Mouse (Mus musculus): ENCODE measurements around the gene Vmn2r92. TPM values are rescaled to one million over a fixed set of nuclear protein-coding genes. Genes with fewer than 3 reads are reported as not detected.
"Not testable (repeated sequence)": the region's sequence is repeated elsewhere in the genome, so short reads cannot be mapped to it uniquely, and the experiment has no call there.

Gene Vmn2r92
- polyA plus RNA-seq (2012; ENCODE audit: insufficient read depth, insufficient read length, missing spikeins): not detected in 2 replicates

GRCm38 (mm10) chr17:18151587-18151986, at the start of gene Vmn2r92:
Gene Vmn2r92, plus strand, starts transcription at chr17:18151887.
- not testable (repeated sequence) for H3K4me3 ChIP-seq (ENCODE audit: insufficient read depth, low read depth, low read length); H3K27ac ChIP-seq (replicated peaks; ENCODE audit: low read depth, low read length); H3K4me1 ChIP-seq (ENCODE audit: control insufficient read depth, insufficient read depth, insufficient read length, low read length)

DNA sequence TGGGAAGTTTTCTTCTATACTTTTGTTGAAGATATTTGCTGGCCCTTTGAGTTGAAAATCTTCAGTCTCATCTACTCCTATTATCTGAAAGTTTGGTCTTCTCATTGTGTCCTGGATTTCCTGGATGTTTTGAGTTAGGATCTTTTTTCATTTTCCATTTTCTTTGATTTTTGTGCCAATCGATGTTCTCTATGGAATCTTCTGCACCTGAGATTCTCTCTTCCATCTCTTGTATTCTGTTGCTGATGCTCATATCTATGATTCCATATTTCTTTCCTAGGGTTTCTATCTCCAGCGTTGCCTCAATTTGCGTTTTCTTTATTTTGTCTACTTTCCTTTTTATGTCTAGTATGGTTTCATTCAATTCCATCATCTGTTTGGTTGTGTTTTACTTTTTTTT, 49.4 kb upstream of the Vmn2r92 start:
- H3K4me1 ChIP-seq (ENCODE audit: control insufficient read depth, insufficient read depth, insufficient read length, low read length); H3K4me3 ChIP-seq (ENCODE audit: insufficient read depth, low read depth, low read length); H3K27ac ChIP-seq (replicated peaks; ENCODE audit: low read depth, low read length): not testable (repeated sequence)

DNA sequence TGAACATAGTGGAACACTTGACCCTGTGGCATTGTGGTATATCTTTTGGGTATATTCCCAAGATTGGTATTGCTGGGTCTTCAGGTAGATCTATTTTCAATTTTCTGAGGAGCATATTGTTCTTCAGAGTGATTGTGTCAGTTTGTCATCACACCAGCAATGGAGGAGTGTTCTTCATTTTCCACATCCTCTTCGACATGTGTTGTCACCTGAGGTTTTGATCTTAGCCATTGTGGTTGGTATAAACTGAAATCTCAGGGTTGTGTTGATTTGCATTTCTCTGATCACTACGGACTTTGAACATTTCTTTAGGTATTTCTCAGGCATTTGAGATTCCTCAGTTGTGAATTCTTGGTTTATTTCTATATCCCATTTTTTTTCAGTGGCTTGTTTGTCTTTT, 9.5 kb downstream of the Vmn2r92 start:
- H3K4me1 ChIP-seq (ENCODE audit: control insufficient read depth, insufficient read depth, insufficient read length, low read length); H3K27ac ChIP-seq (replicated peaks; ENCODE audit: low read depth, low read length); H3K4me3 ChIP-seq (ENCODE audit: insufficient read depth, low read depth, low read length): not testable (repeated sequence)

GRCm38 (mm10) chr17:18189732-18190131, 38.0 kb downstream of the Vmn2r92 start:
- H3K27ac ChIP-seq (replicated peaks; ENCODE audit: low read depth, low read length): no peak overlapping the region
- H3K4me3 ChIP-seq (ENCODE audit: insufficient read depth, low read depth, low read length): no peak overlapping the region
- no peaks in the 10 kb centered on the region for H3K4me1 ChIP-seq (ENCODE audit: control insufficient read depth, insufficient read depth, insufficient read length, low read length)

DNA sequence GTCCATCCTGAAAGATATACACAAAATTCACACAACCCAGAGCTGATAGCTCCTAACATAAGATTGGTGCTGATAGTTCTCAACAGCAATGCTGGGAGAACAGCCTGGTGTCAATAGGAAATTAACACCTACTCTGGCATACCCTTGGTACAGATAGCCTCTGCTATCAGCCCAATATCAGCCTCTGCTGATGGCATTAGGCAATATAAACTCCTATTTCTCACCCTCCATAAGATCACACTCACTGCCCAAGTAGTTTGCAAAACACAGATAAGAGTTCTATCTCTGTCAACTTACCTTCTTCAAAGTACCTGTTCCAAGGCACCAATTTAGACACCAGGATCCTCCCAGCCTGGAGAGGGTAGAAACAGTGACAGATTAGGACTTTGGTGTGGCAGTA, 69.6 kb downstream of the Vmn2r92 start:
- no peaks in the 10 kb centered on the region for H3K4me1 ChIP-seq (ENCODE audit: control insufficient read depth, insufficient read depth, insufficient read length, low read length)
- no peak overlapping the region for H3K4me3 ChIP-seq (ENCODE audit: insufficient read depth, low read depth, low read length)
- no peak overlapping the region for H3K27ac ChIP-seq (replicated peaks; ENCODE audit: low read depth, low read length)

DNA sequence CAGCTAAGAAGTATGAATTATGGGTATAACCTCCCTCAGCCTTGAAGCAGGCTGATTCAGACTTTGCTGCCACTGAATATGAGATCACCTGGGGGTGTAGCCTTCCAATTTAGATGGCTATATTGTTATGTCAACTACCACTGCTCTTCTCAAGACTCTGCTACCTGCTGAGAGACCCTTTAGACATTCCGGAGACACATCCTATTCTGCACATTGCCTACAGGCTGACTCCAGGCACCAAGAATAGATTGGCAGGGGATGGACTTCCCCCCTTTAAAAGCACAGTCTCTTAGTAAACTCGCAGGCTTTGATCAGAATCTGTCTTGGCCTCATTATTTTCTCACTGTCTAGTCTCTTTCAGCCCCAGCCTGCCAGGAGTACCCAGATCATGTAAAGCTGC, 80.3 kb downstream of the Vmn2r92 start:
- Histone ChIP-seq H3K4me3 (ENCODE audit: insufficient read depth, low read depth, low read length) (no peak overlapping the region), H3K4me1 (ENCODE audit: control insufficient read depth, insufficient read depth, insufficient read length, low read length) (no peaks in the 10 kb centered on the region), H3K27ac (replicated peaks; ENCODE audit: low read depth, low read length) (no peak overlapping the region)

DNA sequence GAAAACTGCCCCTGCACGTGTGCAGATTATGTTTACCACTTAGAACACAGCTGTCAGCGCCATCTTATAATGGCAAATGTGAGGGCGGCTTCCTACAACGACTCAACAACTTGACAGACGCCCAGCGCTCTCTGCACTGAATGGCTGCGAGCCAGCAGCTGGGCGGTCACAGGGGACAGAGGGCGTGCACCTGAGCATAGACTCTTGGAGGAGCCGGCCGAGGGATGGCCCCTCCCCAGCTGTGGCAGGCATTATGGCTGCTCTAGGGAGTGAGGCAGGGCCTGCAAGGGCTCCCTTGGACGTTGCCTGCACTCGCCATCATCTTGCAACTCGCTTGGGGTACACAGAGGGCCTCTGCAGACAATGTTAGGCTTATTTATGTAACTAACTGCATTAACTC, 85.2 kb downstream of the Vmn2r92 start:
- Histone ChIP-seq H3K4me3 (ENCODE audit: insufficient read depth, low read depth, low read length) (no peak overlapping the region), H3K27ac (replicated peaks; ENCODE audit: low read depth, low read length) (no peak overlapping the region), H3K4me1 (ENCODE audit: control insufficient read depth, insufficient read depth, insufficient read length, low read length) (no peaks in the 10 kb centered on the region)

Other genes with a start within 250 kb of the Vmn2r92 start
- not detected in 2 replicates for gene Fpr-rs4, start 130.2 kb upstream of the Vmn2r92 start, polyA plus RNA-seq (2012; ENCODE audit: insufficient read depth, insufficient read length, missing spikeins)
- not detected in 2 replicates for gene Vmn2r124, start 102.5 kb upstream of the Vmn2r92 start, polyA plus RNA-seq (2012; ENCODE audit: insufficient read depth, insufficient read length, missing spikeins)
- gene Vmn2r91, start 66.9 kb upstream of the Vmn2r92 start, polyA plus RNA-seq (2012; ENCODE audit: insufficient read depth, insufficient read length, missing spikeins): not detected in 2 replicates
- not detected in 2 replicates for gene Vmn2r94, start 125.9 kb downstream of the Vmn2r92 start, polyA plus RNA-seq (2012; ENCODE audit: insufficient read depth, insufficient read length, missing spikeins)
- not detected in 2 replicates for gene Vmn2r93, start 146.2 kb downstream of the Vmn2r92 start, polyA plus RNA-seq (2012; ENCODE audit: insufficient read depth, insufficient read length, missing spikeins)

Measured in brown adipose tissue, adult 24 weeks (tissue).